Mouse (Mus musculus) embryonic facial prominence, embryonic 15.5 days (tissue): ENCODE data around the gene Eif2b2. TPM values are rescaled to one million over a fixed set of nuclear protein-coding genes. Genes with fewer than 3 reads are reported as not detected.

Experiments used
- ATAC-seq: fragments of 200-750 bp; cut with Nextera tagmentation; 2 replicates; pipeline ENCODE4 v1.8.0; 2017; ENCODE audit warnings: low read depth, moderate TSS enrichment; ENCODE audit not compliant: insufficient number of reproducible peaks, low FRiP score, low TSS enrichment
- H3K27ac ChIP-seq: fragments of 300-500 bp; sonication (generic); replicated peaks from 2 replicates; pipeline ENCODE4 v1.5.1; 2015; ENCODE audit warnings: mild to moderate bottlenecking, inconsistent platforms
- H3K27me3 ChIP-seq: fragments of 300-500 bp; sonication (generic); 2 replicates; pipeline ENCODE4 v1.6.1; 2015; ENCODE audit warnings: inconsistent platforms
- H3K36me3 ChIP-seq: fragments of 300-500 bp; sonication (generic); 2 replicates; pipeline ENCODE4 v1.6.1; 2015; ENCODE audit warnings: mild to moderate bottlenecking, inconsistent platforms
- H3K4me1 ChIP-seq: fragments of 300-500 bp; sonication (generic); 2 replicates; pipeline ENCODE4 v1.6.1; 2015; ENCODE audit warnings: inconsistent platforms
- H3K4me2 ChIP-seq: fragments of 300-500 bp; sonication (generic); replicated peaks from 2 replicates; pipeline ENCODE4 v1.6.1; 2015; ENCODE audit warnings: mild to moderate bottlenecking, inconsistent platforms
- H3K4me3 ChIP-seq: fragments of 300-500 bp; sonication (generic); replicated peaks from 2 replicates; pipeline ENCODE4 v1.5.1; 2015; ENCODE audit warnings: mild to moderate bottlenecking, inconsistent platforms
- H3K9ac ChIP-seq: fragments of 300-500 bp; sonication (generic); 2 replicates; pipeline ENCODE4 v1.6.1; 2015; ENCODE audit warnings: inconsistent platforms
- H3K9me3 ChIP-seq: fragments of 300-500 bp; sonication (generic); replicated peaks from 2 replicates; pipeline ENCODE4 v1.6.1; 2016; ENCODE audit warnings: inconsistent platforms
- WGBS: fragments of 180-500 bp; shearing (Covaris S2); methylation state at CpG from one replicate; pipeline ENCODE4 v1.1.7; 2015; 5-methylcytosine and 5-hydroxymethylcytosine counted together
- polyA plus RNA-seq: library from polyadenylated mRNA; unstranded; fragments of >200 nt; fragmentation: Nextera tagmentation; extraction: Ambion mirVana; gene quantifications from 2 replicates; pipeline ENCODE4 v1.2.1, GENCODE M21; 2015

Eif2b2 gene
- polyA plus RNA-seq, 1 experiment from 2014 or later = 91.1 TPM

- Histone ChIP-seq H3K4me3 (no peak overlapping the region), H3K4me2 (no peak overlapping the region), H3K4me1 (0 out of 2 replicates have a peak, but pooled peaks cover 5% of the 10 kb centered on the region), H3K36me3 (no peaks in the 10 kb centered on the region), H3K27ac (0 out of 2 replicates have a peak overlapping the region, but pooled peaks have one; percentile 9), H3K9ac (no peak overlapping the region), H3K27me3 (no peaks in the 10 kb centered on the region), H3K9me3 (no peaks in the 10 kb centered on the region)
- no peak for ATAC-seq
- WGBS = 74% methylated on average over 7 of the region's 7 CpGs
Measured at GRCm38 (mm10) chr12:85257008-85257639, 37.8 kb downstream of the Eif2b2 start.

- no peaks in the 10 kb centered on the region for H3K9me3 ChIP-seq
- no peak overlapping the region for H3K9ac ChIP-seq
- ATAC-seq = peak; percentile 85; the same call in 1 of the 2 replicates
- H3K36me3 ChIP-seq = no peaks in the 10 kb centered on the region
- no peak overlapping the region for H3K4me2 ChIP-seq
- WGBS = 20% methylated on average over 10 of the region's 10 CpGs
- peak overlapping the region; percentile 69 for H3K27ac ChIP-seq
- H3K27me3 ChIP-seq = no peaks in the 10 kb centered on the region
- H3K4me1 ChIP-seq = peaks cover 12% of the 10 kb centered on the region
- no peak overlapping the region for H3K4me3 ChIP-seq
Measured at GRCm38 (mm10) chr12:85262489-85262888, 43.2 kb downstream of the Eif2b2 start.

GRCm38 (mm10) chr12:85263190-85263589 lies 43.9 kb downstream of the Eif2b2 start:
- no peak overlapping the region for H3K9ac ChIP-seq
- ATAC-seq = no peak
- H3K27ac ChIP-seq = peak overlapping the region; percentile 69
- no peaks in the 10 kb centered on the region for H3K9me3 ChIP-seq
- no peaks in the 10 kb centered on the region for H3K36me3 ChIP-seq
- H3K4me1 ChIP-seq = peaks cover 12% of the 10 kb centered on the region
- H3K4me2 ChIP-seq = no peak overlapping the region
- H3K4me3 ChIP-seq = no peak overlapping the region
- WGBS = 56% methylated on average over 5 of the region's 5 CpGs
- H3K27me3 ChIP-seq = no peaks in the 10 kb centered on the region

- H3K27ac ChIP-seq = peak overlapping the region; percentile 48
- H3K36me3 ChIP-seq = no peaks in the 10 kb centered on the region
- peak; percentile 64; the same call in 1 of the 2 replicates for ATAC-seq
- WGBS = 40% methylated on average over 8 of the region's 8 CpGs
- H3K4me1 ChIP-seq = peaks cover 21% of the 10 kb centered on the region
- H3K4me3 ChIP-seq = no peak overlapping the region
- H3K4me2 ChIP-seq = no peak overlapping the region
- no peak overlapping the region for H3K9ac ChIP-seq
- H3K27me3 ChIP-seq = no peaks in the 10 kb centered on the region
- H3K9me3 ChIP-seq = no peaks in the 10 kb centered on the region
Measured at GRCm38 (mm10) chr12:85264531-85264930, 45.2 kb downstream of the Eif2b2 start.

- WGBS = 18% methylated on average over 7 of the region's 7 CpGs
- no peak overlapping the region for H3K4me2 ChIP-seq
- no peak overlapping the region for H3K27ac ChIP-seq
- H3K4me3 ChIP-seq = no peak overlapping the region
- no peaks in the 10 kb centered on the region for H3K27me3 ChIP-seq
- H3K9me3 ChIP-seq = no peaks in the 10 kb centered on the region
- H3K4me1 ChIP-seq = peaks cover 23% of the 10 kb centered on the region
- no peaks in the 10 kb centered on the region for H3K36me3 ChIP-seq
- H3K9ac ChIP-seq = no peak overlapping the region
- ATAC-seq = no peak
Measured at GRCm38 (mm10) chr12:85264940-85265339, 45.7 kb downstream of the Eif2b2 start.

GRCm38 (mm10) chr12:85266248-85266647 lies 47.0 kb downstream of the Eif2b2 start:
- Histone ChIP-seq H3K9ac (no peak overlapping the region), H3K9me3 (no peaks in the 10 kb centered on the region), H3K27ac (no peak overlapping the region), H3K4me3 (no peak overlapping the region), H3K4me2 (no peak overlapping the region), H3K36me3 (no peaks in the 10 kb centered on the region), H3K27me3 (no peaks in the 10 kb centered on the region), H3K4me1 (peaks cover 36% of the 10 kb centered on the region)
- ATAC-seq = no peak
- 87% methylated on average over 3 of the region's 3 CpGs for WGBS

GRCm38 (mm10) chr12:85269821-85270220 lies 50.5 kb downstream of the Eif2b2 start:
- H3K27me3 ChIP-seq = no peaks in the 10 kb centered on the region
- peak overlapping the region; percentile 62 for H3K4me3 ChIP-seq
- no peak for ATAC-seq
- H3K4me2 ChIP-seq = peak overlapping the region; percentile 54
- H3K9me3 ChIP-seq = no peaks in the 10 kb centered on the region
- H3K4me1 ChIP-seq = peaks cover 38% of the 10 kb centered on the region
- 21% methylated on average over 3 of the region's 3 CpGs for WGBS
- no peak overlapping the region for H3K9ac ChIP-seq
- H3K27ac ChIP-seq = peak overlapping the region; percentile 87; the same call in 1 of the 2 replicates
- 0 out of 2 replicates have a peak, but pooled peaks cover 3% of the 10 kb centered on the region for H3K36me3 ChIP-seq

- Histone ChIP-seq H3K4me1 (peaks cover 33% of the 10 kb centered on the region), H3K4me3 (peak within 1 kb of the TSS; percentile 62), H3K4me2 (peak within 1 kb of the TSS; percentile 54), H3K27me3 (no peaks in the 10 kb centered on the region), H3K36me3 (0 out of 2 replicates have a peak, but pooled peaks cover 4% of the 10 kb centered on the region), H3K27ac (peak within 1 kb of the TSS; percentile 87), H3K9me3 (no peaks in the 10 kb centered on the region), H3K9ac (peak within 1 kb of the TSS; percentile 28)
- 2% methylated on average over 35 of the region's 35 CpGs for WGBS
- ATAC-seq = peak; percentile 76; the same call in 1 of the 2 replicates
Measured at GRCm38 (mm10) chr12:85270319-85270718, 51.0 kb downstream of the Eif2b2 start, which contains the start of gene Mlh3. Gene Mlh3 (minus strand): TSS chr12:85270599.

GRCm38 (mm10) chr12:85271132-85271842 lies 52.0 kb downstream of the Eif2b2 start:
- Histone ChIP-seq H3K4me3 (no peak overlapping the region), H3K36me3 (0 out of 2 replicates have a peak, but pooled peaks cover 4% of the 10 kb centered on the region), H3K4me2 (no peak overlapping the region), H3K27ac (no peak overlapping the region), H3K27me3 (no peaks in the 10 kb centered on the region), H3K9me3 (no peaks in the 10 kb centered on the region), H3K9ac (no peak overlapping the region), H3K4me1 (peaks cover 33% of the 10 kb centered on the region)
- WGBS = 77% methylated on average over 7 of the region's 7 CpGs
- no peak for ATAC-seq

GRCm38 (mm10) chr12:85271843-85272206 lies 52.5 kb downstream of the Eif2b2 start:
- Histone ChIP-seq H3K36me3 (0 out of 2 replicates have a peak, but pooled peaks cover 4% of the 10 kb centered on the region), H3K4me3 (no peak overlapping the region), H3K4me2 (no peak overlapping the region), H3K4me1 (peaks cover 33% of the 10 kb centered on the region), H3K27ac (no peak overlapping the region), H3K9me3 (no peaks in the 10 kb centered on the region), H3K27me3 (no peaks in the 10 kb centered on the region), H3K9ac (no peak overlapping the region)
- WGBS = 60% methylated on average over 4 of the region's 4 CpGs
- no peak for ATAC-seq

- H3K4me3 ChIP-seq = no peak overlapping the region
- no peaks in the 10 kb centered on the region for H3K9me3 ChIP-seq
- H3K36me3 ChIP-seq = 0 out of 2 replicates have a peak, but pooled peaks cover 4% of the 10 kb centered on the region
- peak overlapping the region; percentile 31 for H3K27ac ChIP-seq
- H3K4me1 ChIP-seq = peaks cover 33% of the 10 kb centered on the region
- WGBS = 41% methylated on average over 10 of the region's 10 CpGs
- H3K9ac ChIP-seq = no peak overlapping the region
- no peaks in the 10 kb centered on the region for H3K27me3 ChIP-seq
- no peak overlapping the region for H3K4me2 ChIP-seq
- 0 out of 2 replicates have a peak, but pooled peaks have one; percentile 43 for ATAC-seq
Measured at GRCm38 (mm10) chr12:85273508-85273907, 54.2 kb downstream of the Eif2b2 start.
